Mouse (Mus musculus) gastrocnemius, postnatal 25 days (tissue): ENCODE data around the gene Miga1. TPM values are rescaled to one million over a fixed set of nuclear protein-coding genes. Genes with fewer than 3 reads are reported as not detected.
"Not testable (repeated sequence)": the region's sequence is repeated elsewhere in the genome, so short reads cannot be mapped to it uniquely, and the experiment has no call there.

Experiments
- DNase-seq: peaks from one replicate; pipeline ENCODE4 v3.0.0; 2022
- total RNA-seq, 2 experiments: library from RNA; stranded (reverse); gene quantifications; 1 replicate in 1 of 2; 2 replicates in 1 of 2; pipeline ENCODE4 v1.2.3; 2021

Gene Miga1
- total RNA-seq, 2 experiments from 2014 or later: 4.8 to 5.7 TPM

GRCm38 (mm10) chr3:152321765-152322547, 18.3 kb downstream of the Miga1 start:
- DNase-seq: no peak

GRCm38 (mm10) chr3:152320972-152321645, 19.1 kb downstream of the Miga1 start:
- DNase-seq: no peak

DNA sequence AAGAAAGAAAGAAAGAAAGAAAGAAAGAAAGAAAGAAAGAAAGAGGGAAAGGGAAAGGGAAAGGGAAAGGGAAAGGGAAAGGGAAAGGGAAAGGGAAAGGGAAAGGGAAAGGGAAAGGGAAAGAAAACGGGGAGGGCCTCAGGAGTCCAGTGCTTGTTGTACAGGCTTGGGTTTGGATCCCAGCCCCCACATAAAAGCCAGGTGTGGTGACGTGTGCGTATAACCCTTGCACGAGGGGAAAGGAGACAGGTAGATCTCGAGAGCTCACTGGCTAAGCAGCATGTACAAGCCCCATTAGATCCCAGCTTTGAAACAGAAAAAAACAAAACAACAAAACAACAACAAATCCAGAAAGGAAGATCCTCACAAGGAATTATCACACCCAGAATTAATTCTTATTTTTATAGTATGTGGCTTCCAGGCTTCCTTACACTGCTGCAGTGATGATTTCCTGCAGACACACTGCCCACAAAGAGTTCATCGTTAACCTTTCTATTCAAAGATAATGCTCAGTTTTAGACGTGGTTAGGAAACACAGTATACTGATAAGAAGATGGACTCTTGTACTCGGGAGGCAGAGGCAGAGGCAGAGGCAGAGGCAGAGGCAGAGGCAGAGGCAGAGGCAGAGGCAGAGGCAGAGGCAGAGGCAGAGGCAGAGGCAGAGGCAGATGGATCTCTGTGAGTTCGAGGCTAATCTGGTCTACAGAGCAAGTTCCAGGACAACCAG, 23.6 kb downstream of the Miga1 start:
- DNase-seq: not testable (repeated sequence)

DNA sequence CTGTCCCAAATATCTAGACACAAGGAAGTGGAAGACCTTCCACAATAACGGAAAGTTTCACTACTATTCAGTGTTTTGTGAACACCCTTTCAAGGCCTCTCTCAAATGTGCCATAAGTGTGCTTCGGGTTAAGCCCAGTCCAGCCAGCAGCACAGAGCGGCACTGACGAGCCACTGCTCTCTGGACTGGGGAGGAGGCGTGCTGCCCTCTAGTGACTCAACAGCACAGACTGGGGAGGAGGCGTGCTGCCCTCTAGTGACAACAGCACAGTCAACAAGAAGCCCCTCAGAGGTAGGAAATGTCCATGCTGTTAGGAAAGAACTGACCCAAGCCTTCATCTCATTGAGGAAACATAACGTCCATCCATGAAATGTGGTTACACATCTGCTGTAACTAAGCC, 24.6 kb downstream of the Miga1 start:
- peak; percentile 81 for DNase-seq

DNA sequence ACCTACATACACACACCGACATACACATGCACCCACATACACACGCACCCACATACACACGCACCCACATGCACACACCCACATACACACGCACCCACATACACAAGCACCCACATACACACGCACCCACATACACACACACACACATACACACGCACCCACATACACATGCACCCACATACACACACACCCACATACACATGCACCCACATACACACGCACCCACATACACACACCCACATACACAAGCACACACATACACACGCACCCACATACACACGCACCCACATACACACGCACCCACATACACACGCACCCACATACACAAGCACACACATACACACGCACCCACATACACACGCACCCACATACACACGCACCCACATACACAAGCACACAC, 25.5 kb downstream of the Miga1 start:
- DNase-seq: not testable (repeated sequence)

- DNase-seq: no peak
Observed at GRCm38 (mm10) chr3:152309250-152309645, 31.0 kb downstream of the Miga1 start.

DNA sequence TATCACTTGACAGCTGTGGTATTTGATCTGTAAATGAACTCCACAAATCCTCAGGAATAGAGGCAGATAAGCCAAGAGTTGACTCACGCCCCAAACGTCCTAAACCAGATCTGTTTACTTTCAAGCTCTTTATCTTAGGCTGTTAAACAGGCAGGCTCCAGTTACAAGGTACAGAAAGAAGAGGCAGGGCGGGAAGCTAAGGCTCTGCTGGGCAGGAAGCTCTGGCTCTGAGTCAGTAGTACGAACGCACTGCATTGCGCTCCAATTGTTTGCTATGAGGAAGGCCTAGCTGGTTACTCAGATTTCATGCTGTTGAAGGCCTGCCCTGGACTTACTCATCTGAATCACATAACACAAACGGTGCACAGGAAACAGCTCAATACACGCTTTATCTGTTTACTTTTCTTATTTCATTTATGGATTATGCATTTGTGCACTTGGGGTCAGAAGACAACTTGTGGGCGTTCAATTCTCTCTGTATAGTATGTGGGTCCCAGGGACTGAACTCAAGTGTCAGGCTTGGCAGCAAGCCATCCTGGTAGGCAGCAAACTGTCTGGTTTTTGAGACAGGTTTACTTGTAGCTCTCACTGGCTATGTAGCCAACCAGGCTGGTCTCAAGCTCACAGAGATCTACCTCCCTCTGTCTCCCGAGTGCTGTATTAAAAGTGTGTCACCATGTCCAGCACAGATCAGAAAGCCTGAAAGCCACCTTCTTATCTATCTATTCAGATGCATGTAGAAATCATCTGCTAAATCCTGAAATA, 31.5 kb downstream of the Miga1 start:
- DNase-seq: peak; percentile 31

- peak; percentile 62 for DNase-seq
Observed at GRCm38 (mm10) chr3:152305971-152306370, 34.2 kb downstream of the Miga1 start.

DNA sequence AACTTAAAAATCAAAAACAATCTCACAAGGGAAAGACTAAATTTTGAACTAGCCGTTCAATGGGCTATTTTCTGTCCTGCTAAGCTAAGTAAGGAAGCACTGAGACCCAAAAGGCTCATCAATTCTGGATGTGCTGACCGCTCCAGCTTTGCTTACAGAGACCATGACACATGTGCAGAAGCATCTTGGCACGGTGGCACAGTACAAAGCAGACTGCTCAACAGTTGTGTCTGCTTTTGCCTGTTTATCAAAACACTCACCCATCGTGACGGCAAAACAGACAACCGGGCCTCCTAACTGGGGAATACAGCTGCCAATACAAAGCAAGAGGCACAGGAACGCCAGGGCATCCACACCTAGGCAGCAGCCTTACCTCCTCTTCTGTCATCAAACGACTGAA, 35.1 kb downstream of the Miga1 start:
- peak; percentile 50 for DNase-seq

DNA sequence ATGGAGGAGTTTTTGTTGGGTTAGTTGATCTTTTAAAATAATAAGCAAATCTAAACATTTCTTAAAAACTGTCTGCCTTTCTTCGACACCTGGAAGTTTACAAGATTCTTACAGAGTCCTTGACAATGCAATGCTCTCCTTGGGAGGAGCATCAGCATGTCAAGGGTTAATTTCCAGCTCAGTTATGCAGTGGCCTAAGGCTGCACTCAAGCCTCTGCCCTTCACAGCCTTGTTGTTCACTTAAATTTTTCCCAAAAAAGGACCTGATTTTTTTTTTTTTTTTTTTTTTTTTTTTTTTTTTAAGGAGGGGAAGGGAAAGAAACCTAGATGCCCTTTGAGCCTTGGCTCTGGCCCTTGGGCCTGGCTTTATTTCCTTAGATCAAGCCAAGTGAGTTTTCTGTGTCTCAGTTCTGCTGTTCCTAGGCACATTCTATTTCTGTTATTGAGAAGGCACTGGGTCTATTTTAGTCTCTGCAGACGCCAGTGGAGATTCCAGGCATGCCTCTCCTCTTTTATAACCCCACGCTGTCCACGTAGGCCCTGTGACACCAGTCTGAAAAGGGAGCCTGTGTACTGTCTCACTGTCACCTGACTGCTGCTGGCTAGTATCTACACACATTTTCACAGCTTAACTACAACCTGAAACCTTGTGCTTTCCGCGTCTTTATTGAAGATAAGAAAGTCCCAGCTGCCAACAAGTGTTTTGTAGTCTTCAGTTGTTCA, 36.0 kb downstream of the Miga1 start:
- peak; percentile 79 for DNase-seq

DNA sequence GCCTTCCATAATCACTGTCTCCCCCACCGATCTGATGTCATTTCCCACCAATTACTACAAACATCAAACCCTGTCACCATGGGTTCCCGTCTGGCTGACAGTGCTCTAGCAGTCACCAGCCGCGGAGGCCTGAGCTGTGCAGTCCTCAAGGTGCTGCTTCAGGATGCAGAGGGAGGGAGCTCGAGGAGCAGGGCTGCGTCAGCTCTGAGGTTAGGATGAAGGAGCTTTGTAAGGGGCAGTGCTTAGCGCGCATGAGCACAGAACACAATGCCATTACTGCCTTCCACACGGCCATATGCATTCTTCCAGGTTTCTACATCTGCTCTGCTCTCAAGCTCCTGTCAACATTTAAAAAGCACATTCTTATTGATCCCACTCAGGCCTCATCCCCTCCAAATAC, 37.2 kb downstream of the Miga1 start:
- DNase-seq: no peak

DNA sequence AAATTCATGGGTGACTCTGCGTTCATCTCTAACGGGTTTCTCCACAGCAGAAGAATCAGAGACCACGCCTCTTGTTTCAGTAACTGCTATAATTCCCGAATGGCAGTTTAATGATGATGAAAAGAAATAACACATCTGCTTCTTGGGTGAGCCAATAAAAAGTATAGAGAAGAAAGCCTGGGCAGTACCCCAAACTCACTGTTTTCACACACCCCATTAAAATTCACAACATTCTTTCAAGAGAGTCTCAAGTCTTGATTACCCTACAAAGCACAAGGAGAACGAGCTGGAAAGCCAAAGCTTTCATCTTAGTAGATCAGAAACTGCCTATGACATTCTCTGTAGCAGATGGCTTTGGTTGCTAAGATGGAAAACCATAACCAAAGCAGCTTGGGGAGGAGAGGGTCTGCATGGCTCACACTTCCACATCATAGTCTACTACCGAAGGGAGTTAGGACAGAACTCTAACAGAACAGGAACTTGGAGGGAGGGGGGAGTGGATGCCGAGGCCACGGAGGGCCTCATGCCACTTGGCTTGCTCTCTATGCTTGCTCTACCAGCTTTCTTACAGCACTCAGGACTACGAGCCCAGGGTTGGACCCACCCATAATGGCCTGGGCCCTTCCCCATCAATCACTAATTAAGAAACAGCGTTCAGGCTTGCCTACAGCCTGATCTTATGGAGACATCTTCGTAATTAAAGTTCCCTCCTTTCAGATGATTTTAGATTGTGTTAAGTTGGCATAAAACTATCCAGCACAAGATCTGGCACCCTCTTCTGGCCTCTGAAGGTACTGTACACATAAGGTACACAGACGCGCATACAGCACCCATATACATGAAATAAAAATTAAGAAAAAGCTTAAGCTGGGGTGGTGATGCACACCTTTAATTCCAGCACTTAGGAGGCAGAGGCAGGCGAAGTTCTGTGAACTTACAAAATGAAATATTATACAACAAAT, 39.5 kb downstream of the Miga1 start:
- no peak for DNase-seq

DNA sequence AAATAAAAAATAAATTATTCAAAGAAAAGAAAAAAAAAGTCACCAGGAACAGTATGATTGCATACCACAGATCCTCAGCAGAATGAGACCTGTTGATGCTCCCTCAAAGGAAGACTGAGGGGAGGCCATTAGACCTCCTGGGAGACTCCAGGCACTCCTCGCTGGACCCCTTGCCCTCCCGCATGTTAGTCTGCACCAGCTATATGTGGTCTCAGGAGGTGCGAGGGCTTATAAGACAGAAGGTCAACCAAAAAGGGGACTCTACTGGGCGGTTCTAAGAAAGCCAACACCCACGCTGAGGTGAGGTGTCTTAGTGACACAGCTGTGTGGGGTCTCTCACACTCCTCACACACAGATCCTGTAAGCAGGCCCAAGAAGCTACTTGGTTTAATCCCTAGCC, 44.3 kb downstream of the Miga1 start:
- no peak for DNase-seq

- DNase-seq: no peak
Observed at GRCm38 (mm10) chr3:152294400-152294799, 45.8 kb downstream of the Miga1 start.

- DNase-seq: no peak
Observed at GRCm38 (mm10) chr3:152293530-152294181, 46.6 kb downstream of the Miga1 start.

- no peak for DNase-seq
Observed at GRCm38 (mm10) chr3:152291895-152292294, 48.3 kb downstream of the Miga1 start.

DNA sequence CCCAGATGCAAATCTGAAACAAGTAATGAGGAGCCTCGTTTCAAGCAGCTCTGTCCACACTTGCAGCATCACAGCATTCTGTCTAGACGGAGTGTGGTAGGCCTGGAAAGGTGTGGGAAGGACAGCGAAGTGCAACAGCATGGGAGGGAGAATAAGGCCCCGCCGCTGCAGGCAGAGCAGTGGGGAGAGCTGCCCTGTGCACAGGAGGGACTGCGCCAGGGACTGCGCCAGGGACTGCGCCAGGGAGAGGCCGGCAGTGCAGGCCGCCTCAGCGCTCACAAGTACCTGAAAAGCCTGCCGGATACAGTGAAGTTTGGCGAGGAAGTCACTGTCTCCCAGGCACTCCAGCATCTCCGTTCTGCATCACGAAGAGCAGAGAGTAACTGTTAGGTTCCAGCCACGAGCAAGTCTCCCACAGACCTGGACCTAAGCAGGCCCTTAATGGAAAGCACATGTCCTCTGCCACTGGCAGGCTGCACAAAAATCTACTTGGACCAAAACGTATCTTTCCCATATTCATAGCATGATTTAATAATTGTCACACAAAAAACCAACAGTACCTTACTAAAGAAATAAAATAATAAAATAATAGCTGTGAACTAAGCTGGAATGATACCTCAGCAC, 49.9 kb downstream of the Miga1 start:
- DNase-seq: no peak

DNA sequence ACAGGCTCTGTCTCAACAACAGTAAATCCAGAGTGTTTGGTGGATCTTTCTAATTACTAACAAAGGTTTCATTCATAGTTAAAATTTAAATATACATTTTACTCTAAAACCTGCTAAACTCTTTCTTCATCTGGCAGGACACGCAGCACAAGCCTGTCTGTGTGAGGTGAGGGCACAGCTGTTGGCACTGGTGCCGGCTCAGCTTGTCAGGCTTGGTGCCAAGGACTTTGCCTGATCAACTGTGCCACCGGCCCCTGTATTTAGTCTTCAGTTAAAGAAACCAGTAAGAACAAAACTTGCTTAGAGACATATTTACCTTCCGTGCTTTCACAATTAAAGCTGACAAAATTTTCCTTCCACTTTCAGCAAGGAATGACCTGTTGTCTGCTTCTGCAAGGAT, 51.5 kb downstream of the Miga1 start:
- DNase-seq: peak; percentile 63

DNA sequence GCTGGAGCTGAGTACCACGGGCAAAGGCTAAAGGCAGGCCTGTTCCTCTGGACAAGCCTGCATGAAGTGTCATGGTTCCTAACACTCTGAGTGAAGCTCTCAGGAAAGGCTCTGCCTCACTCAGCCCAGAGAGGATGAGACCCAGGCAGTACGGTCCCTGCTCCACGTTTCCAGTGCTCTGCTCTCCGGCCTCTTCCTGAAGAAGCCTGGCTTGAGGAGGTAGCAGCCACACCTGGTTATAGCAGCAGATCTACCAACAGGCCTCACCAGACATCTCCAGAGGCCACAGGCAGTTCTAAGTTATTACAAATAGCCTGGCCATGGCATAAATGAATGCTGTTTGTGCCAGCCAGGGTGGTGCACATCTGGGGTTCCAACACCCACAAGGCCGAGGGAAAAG, 51.9 kb downstream of the Miga1 start:
- DNase-seq: no peak
